Mouse (Mus musculus) retina, postnatal 1 day (tissue): ENCODE data around the gene Sec61b.

Experiments
- DNase-seq: peaks from one replicate; pipeline ENCODE4 v3.0.0-alpha.2; 2012

The Sec61b gene

DNA sequence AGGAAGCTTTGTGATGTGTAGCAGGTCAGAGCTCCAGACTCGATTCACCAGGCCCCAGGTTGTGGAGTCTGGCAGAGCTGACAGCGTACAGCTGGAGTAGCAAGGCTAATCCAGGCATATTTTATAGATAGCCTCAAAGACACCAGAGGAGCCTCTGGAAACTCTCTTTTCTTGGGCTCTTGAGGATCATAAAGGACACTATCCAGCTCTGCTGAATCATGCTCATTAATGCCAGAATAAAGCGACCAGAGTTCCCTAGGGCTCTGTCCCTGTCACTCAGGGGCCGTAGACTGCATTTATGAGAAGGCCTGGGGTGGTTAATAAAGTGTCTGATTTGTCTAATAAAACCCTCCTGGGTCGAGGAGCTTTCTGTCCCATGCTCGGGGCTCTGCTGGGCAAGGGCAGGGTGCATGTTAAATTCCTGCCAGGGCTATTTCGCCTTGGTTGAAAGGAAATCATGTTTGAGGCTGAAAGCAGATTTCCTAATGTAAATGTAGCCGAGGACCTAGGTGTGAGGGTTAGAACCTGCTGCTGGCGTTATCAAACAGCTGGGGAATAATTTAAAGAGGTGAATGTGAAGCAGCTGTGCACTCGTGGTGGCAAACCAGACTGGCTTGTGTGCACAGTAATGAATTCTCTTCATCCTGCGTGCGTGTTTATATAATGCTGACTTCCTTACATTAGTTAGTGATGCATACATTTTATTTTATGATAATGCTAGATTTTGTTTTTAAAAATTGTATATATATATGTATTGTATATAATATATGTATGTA is 18.0 kb downstream of the Sec61b start:
- DNase-seq, result no peak

DNA sequence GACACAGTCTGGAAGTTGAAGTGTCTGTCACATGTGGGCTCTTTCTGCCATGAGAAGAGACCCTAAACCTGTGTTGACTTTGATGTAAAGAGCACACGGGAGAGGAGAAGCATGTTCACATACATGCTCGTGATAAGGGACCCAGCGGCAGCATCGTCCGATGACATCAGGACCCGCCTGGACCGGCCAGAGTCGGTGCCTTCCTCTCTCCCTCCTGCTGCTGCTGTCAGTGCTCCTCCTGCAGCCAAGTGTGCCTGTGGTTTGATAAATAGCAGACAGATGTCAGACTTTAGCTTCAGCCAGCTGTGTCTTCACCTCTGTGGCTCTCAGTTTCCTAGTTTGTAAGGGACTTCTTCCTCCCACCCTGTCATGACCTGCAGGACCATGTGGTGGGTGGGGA is 19.0 kb downstream of the Sec61b start:
- DNase-seq, result no peak

DNA sequence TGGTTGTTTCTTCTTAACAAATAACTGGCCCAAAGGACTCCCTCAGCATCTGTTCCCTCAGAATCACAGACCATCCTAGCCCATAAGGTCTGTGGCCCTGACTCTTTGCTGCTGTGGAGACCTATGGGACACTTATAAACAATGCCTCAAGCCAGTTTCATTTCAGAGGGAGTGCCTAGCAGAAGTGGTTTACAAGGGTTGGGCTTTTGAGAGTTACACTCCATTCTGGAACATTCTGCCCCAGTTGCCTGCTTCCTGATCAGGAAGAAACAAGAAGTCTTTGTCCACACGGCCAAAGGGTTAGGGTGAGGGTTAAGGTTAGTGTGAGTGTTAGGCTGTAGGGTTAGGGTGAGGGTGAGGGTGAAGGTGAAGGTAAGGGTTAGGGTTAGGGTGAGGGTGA is 19.7 kb downstream of the Sec61b start:
- DNase-seq, result no peak

DNA sequence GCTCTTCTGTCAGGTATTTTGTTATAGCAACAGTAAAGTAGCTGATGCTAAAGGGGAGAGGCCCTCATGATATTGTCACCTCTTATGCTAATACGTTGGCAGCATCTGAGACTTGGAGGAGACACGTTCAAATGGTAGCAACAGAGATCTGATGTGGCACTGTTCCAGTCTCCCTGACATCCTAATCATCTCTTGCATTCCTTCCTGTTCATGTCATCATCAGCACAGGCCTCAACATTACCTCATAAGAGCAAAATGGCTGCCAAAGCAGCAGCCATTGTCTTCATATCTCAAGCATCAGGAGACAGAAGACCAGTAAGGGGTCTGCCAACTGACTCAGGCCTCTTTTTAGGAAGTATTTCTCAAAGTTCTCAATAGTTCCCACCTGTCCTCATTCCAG is 20.2 kb downstream of the Sec61b start:
- peak; percentile 7 for DNase-seq

- no peak for DNase-seq
Measured at GRCm38 (mm10) chr4:47497811-47498385, 23.4 kb downstream of the Sec61b start.

DNA sequence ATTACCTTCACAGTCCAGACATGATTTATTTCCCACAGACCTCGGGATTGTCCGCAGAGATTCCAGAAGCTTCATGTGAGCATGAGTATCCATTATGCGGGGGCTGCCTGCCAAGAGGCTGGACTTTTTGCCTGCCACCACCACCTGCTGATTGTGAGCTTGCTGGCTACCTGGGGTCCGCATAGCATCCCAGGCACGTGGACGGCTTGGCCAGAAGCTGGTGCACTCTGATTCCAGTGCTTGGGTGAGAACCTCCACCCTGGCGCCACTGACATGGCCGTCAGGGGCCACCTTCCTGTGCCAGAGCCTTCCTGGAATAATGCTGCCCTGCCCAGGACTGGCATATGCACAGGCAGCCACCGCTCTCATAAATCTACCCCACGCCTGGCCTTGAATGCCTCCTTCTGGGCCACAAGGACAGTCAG is 24.7 kb downstream of the Sec61b start:
- no peak for DNase-seq

GRCm38 (mm10) chr4:47502546-47502971 is 28.1 kb downstream of the Sec61b start:
- peak; percentile 85 for DNase-seq

- DNase-seq, result no peak
Measured at GRCm38 (mm10) chr4:47503045-47503444, 28.6 kb downstream of the Sec61b start.

DNA sequence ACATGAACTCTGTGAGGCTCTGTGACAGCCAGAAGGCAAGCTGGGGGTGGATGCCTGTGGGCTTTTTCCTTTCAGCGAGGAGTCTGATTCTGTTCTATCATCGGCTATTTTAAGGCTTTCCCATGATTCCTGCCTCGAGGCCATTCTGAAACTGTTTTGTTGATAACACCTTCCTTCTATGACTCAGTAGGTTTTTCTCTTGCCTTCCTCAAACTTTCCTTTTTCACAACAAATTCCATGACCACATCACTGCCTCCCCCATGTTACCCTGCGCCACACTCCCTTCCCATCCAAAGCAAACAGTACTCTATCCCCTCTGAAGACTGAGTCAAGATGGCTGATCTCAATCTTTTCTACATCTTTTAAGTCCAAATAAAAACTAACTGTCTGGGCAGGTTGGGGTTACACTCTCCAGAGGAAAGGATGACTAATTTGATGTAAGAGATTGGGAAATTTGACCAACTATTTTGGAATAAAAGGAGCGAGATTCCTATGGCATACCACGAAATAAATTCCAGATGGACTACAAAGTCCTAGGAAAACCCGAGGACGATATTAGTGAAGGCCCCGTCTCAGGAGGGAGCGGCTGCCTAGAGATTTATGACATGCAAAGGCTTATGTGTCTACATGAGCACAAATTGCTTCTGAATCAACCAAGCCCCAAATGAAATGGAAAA is 30.5 kb downstream of the Sec61b start:
- no peak for DNase-seq

- peak; percentile 91 for DNase-seq
Measured at GRCm38 (mm10) chr4:47518551-47519181, 44.2 kb downstream of the Sec61b start.

DNA sequence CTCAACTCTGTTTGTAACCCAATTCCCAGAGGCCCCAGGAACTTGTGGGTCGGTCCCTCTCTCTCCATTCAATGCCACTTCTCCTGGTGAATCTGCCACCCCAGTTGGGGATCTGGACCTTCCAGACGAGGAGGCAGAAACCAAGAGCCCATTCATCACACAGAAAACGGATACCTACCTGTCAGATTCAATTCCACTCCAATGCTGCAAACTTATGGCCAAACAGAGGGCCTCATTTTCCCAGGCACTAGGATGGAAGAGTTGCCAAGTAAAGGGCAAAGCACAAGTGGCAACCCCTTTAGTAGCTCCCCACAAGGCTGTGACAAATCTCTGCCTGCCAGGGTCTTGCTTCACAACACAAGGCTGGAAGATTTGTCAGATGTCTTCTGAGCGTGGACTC is 45.6 kb downstream of the Sec61b start:
- peak; percentile 78 for DNase-seq

- peak; percentile 69 for DNase-seq
Measured at GRCm38 (mm10) chr4:47521884-47522605, 47.6 kb downstream of the Sec61b start.

- no peak for DNase-seq
Measured at GRCm38 (mm10) chr4:47529866-47530265, 55.4 kb downstream of the Sec61b start.
